Mouse (Mus musculus): ENCODE data around the gene Cnga2. TPM values are rescaled to one million over a fixed set of nuclear protein-coding genes. Genes with fewer than 3 reads are reported as not detected.

The Cnga2 gene
- polyA plus RNA-seq, 1 experiment from 2014 or later, result not detected

Other genes with a start within 250 kb of the Cnga2 start
- gene Vma21, start 175.9 kb upstream of the Cnga2 start, polyA plus RNA-seq (2016; fragmentation: Nextera tagmentation; extraction: Ambion mirVana), result 43.3 and 44.9 TPM in 2 replicates
- 0.19 TPM in 1 of 2 replicates, not detected in the other for gene Gm1141, start 70.8 kb upstream of the Cnga2 start, polyA plus RNA-seq (2016; fragmentation: Nextera tagmentation; extraction: Ambion mirVana)
- gene Prrg3, start 29.2 kb upstream of the Cnga2 start, polyA plus RNA-seq (2016; fragmentation: Nextera tagmentation; extraction: Ambion mirVana), result 7.1 and 7.6 TPM in 2 replicates
- gene Fate1, start 18.9 kb upstream of the Cnga2 start, polyA plus RNA-seq (2016; fragmentation: Nextera tagmentation; extraction: Ambion mirVana), result not detected in 2 replicates
- gene Magea4, start 230.2 kb downstream of the Cnga2 start, polyA plus RNA-seq (2016; fragmentation: Nextera tagmentation; extraction: Ambion mirVana), result not detected in 2 replicates